Mouse (Mus musculus): ENCODE measurements at regions not wholly inside any gene's neighbourhood (a gene's known extent, or its start where the extent isn't known, plus 50 kb on each side); places are given as distances from the start of the nearest gene placed in this dataset.

GRCm38 (mm10) chr3:119653007-119653565 is 131.2 kb downstream of the Ptbp2 start:
- DNase-seq = no peak

GRCm38 (mm10) chr3:119638633-119639032 is 145.6 kb downstream of the Ptbp2 start:
- DNase-seq = no peak

GRCm38 (mm10) chr3:119635641-119636040 is 148.6 kb downstream of the Ptbp2 start:
- no peak for DNase-seq

- DNase-seq = no peak
Measured at GRCm38 (mm10) chr3:119633516-119633915, 150.8 kb downstream of the Ptbp2 start.

- no peak for DNase-seq
Measured at GRCm38 (mm10) chr3:119606116-119606515, 178.2 kb downstream of the Ptbp2 start.

GRCm38 (mm10) chr3:119588872-119589416 is 195.3 kb downstream of the Ptbp2 start:
- no peak for DNase-seq

GRCm38 (mm10) chr3:119587971-119588370 is 196.3 kb downstream of the Ptbp2 start:
- DNase-seq = no peak

- DNase-seq = no peak
Measured at GRCm38 (mm10) chr3:119575516-119575915, 208.8 kb downstream of the Ptbp2 start.

- DNase-seq = peak; percentile 4 to 7
Measured at GRCm38 (mm10) chr3:119537884-119538283, 246.4 kb downstream of the Ptbp2 start.

GRCm38 (mm10) chr3:119524510-119525123 is 259.6 kb downstream of the Ptbp2 start:
- DNase-seq = no peak

GRCm38 (mm10) chr3:119512596-119512995 is 271.7 kb downstream of the Ptbp2 start:
- DNase-seq = no peak

GRCm38 (mm10) chr3:119509132-119509531 is 275.1 kb downstream of the Ptbp2 start:
- no peak for DNase-seq

GRCm38 (mm10) chr3:119503471-119503972 is 280.7 kb downstream of the Ptbp2 start:
- DNase-seq = no peak

- peak; percentile 72 to 82 for DNase-seq
Measured at GRCm38 (mm10) chr3:119498711-119499110, 285.6 kb downstream of the Ptbp2 start.

GRCm38 (mm10) chr3:119497880-119498279 is 286.4 kb downstream of the Ptbp2 start:
- DNase-seq = no peak

- DNase-seq = no peak
Measured at GRCm38 (mm10) chr3:119494580-119494979, 289.7 kb downstream of the Ptbp2 start.

- DNase-seq = no peak
Measured at GRCm38 (mm10) chr3:119492627-119493026, 291.6 kb downstream of the Ptbp2 start.

- DNase-seq = no peak
Measured at GRCm38 (mm10) chr3:119489336-119489735, 294.9 kb downstream of the Ptbp2 start.
